In the genomic region with DNA sequence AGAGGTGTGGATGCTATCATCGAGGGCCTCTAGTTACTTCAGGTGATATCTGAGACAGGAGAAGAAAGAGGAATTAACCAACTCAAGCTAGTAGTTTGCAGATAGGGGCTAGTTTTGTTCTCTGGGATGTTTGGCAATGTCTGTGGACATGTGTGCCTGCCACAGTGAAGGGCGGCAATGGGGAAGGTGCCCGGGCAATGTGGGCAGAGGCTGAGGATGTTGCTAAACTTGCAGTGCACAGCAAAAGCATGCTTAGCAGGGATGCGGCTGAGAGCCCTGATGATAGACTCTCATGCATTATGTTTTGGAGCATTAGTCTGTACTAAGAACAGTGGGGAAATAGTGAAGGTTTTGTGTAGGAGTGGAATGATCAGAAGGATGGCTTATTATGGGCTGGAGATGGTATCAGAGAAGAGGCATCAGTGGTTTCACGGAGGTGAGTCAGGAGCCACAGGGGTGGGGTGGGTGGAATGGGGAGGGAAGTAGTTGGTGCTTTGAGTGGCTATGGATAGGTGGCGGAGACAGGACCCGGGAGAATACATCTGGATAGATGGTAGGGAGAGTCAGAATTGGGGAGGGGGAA, we compare ENCODE assay signal across 15 mouse cellular contexts. TPM values are rescaled to one million over a fixed set of nuclear protein-coding genes. Genes with fewer than 3 reads are reported as not detected.
A peak's percentile ranks its signal among the peaks of the same experiment; 100 is the strongest.
DNase-seq lines count a peak whose midpoint lies in the region; ATAC-seq lines count a peak whose summit lies in the region.
"Had no signal": no experiment of that assay in that cellular context is flagged by ENCODE, and none has a peak within 500 bp of the region (broad histone marks: within the 10 kb centered on the region; RNA-seq: fewer than 3 reads in every experiment).

No protein-coding gene starts in this region.

- H3K27me3 ChIP-seq in liver, embryonic 15.5 days, result no peaks in the 10 kb centered on the region
- H3K27me3 ChIP-seq: limb, embryonic 15.5 days had no signal

- H3K4me1 ChIP-seq in liver, embryonic 15.5 days (replicated peaks), result peaks cover 41% of the 10 kb centered on the region

- H3K4me2 ChIP-seq in liver, embryonic 15.5 days, result no peak overlapping the region
- H3K4me2 ChIP-seq: limb, embryonic 15.5 days; midbrain, embryonic 11.5 days had no signal

- no peaks in the 10 kb centered on the region for H3K36me3 ChIP-seq in liver, embryonic 15.5 days (replicated peaks)

- WGBS in liver, embryonic 15.5 days (ENCODE audit: insufficient replicate concordance), result 68% methylated on average over 7 of the region's 7 CpGs

- H3K4me3 ChIP-seq in liver, embryonic 15.5 days (replicated peaks), result no peak overlapping the region; the same call in 1 of the 2 replicates
- H3K4me3 ChIP-seq: embryonic facial prominence, embryonic 10.5 days; limb, embryonic 15.5 days had no signal

- no peak overlapping the region for H3K9ac ChIP-seq in liver, embryonic 15.5 days
- H3K9ac ChIP-seq: limb, embryonic 15.5 days had no signal

- peak overlapping the region; percentile 49 for H3K27ac ChIP-seq in liver, embryonic 15.5 days (replicated peaks)
- H3K27ac ChIP-seq: embryonic facial prominence, embryonic 10.5 days; limb, embryonic 15.5 days had no signal

- no peak for DNase-seq in frontal cortex, postnatal 10 days (ENCODE audit: low spot score in 2 of 2)
- no peak for DNase-seq in liver
- peak; percentile 44 for DNase-seq in brain, adult 2 months (ENCODE audit: low read depth, low spot score)
- DNase-seq in cerebellum, postnatal 10 days, result no peak
- DNase-seq in left cerebral cortex, adult 8-10 months (ENCODE audit: low spot score in 2 of 2), result no peak
- DNase-seq: cerebellum, adult 9-10 months; kidney, postnatal 10 days; retina, postnatal 1 day; thymus, adult 18-20 months had no signal

- ATAC-seq in frontal cortex, adult (ENCODE audit: low TSS enrichment), result peak; percentile 84
- no peak for ATAC-seq in liver, embryonic 15.5 days (ENCODE audit: insufficient read depth)
- ATAC-seq in megakaryocyte, adult 5-6 weeks (ENCODE audit: poor library complexity, severe bottlenecking), result peak; percentile 81

- H3K9me3 ChIP-seq in liver, embryonic 15.5 days (replicated peaks), result no peaks in the 10 kb centered on the region
- H3K9me3 ChIP-seq: embryonic facial prominence, embryonic 10.5 days; limb, embryonic 15.5 days had no signal

RNA-seq across cellular contexts. Expression of gene Lrrfip2, which starts 28.9 kb away (rescaled TPM):
- polyA plus RNA-seq in liver, embryonic 15.5 days (2015; fragmentation: Nextera tagmentation; extraction: Ambion mirVana), result 17.7 and 17.9 TPM in 2 replicates
- 77.9 and 85.2 TPM in 2 replicates for total RNA-seq in megakaryocyte, adult 5-6 weeks (2015)
- 137 and 138 TPM in 2 replicates for total RNA-seq in megakaryocyte, adult 5-6 weeks (2017)
- total RNA-seq in left cerebral cortex, adult 8-10 months (2022), result 10 to 100 TPM; 41.1 to 45.3 (median 44.9) TPM
